Mouse (Mus musculus) thymus, adult 2 months (tissue): Measurements from ENCODE around the gene Gas7. TPM values are rescaled to one million over a fixed set of nuclear protein-coding genes. Genes with fewer than 3 reads are reported as not detected.

Experiments used
- DNase-seq: peaks from one replicate; pipeline ENCODE4 v3.0.0; 2021
- H3K27ac ChIP-seq: fragments of 200-500 bp; 2 replicates; pipeline ENCODE4 v1.5.1; 2012; ENCODE audit warnings: low read length, control low read depth; ENCODE audit not compliant: control insufficient read depth, insufficient read depth
- H3K27me3 ChIP-seq: fragments of 200-500 bp; 2 replicates; pipeline ENCODE4 v1.6.1; 2012; ENCODE audit warnings: mild to moderate bottlenecking, low read length, moderate library complexity, mixed read lengths; ENCODE audit not compliant: control insufficient read depth, insufficient read depth
- H3K36me3 ChIP-seq: fragments of 200-500 bp; 2 replicates; pipeline ENCODE4 v1.6.1; 2012; ENCODE audit warnings: mild to moderate bottlenecking, low read length, moderate library complexity; ENCODE audit not compliant: control insufficient read depth, insufficient read depth
- H3K4me1 ChIP-seq: fragments of 200-500 bp; replicated peaks from 2 replicates; pipeline ENCODE4 v1.6.1; 2012; ENCODE audit warnings: low read length; ENCODE audit not compliant: control insufficient read depth, insufficient read depth
- H3K4me3 ChIP-seq: fragments of 200-500 bp; 2 replicates; pipeline ENCODE4 v1.5.1; 2012; ENCODE audit warnings: mild to moderate bottlenecking, low read length, control low read depth, moderate library complexity; ENCODE audit not compliant: control insufficient read depth, insufficient read depth
- CTCF ChIP-seq: fragments of 200-500 bp; IDR thresholded peaks from 2 replicates; pipeline ENCODE4 v1.5.1; 2012; ENCODE audit warnings: mild to moderate bottlenecking, control low read depth, low read length, moderate library complexity, borderline replicate concordance; ENCODE audit not compliant: control insufficient read depth, poor library complexity, insufficient read depth; ENCODE audit errors: extremely low read depth
- POLR2A ChIP-seq: fragments of 200-500 bp; IDR thresholded peaks from 2 replicates; pipeline ENCODE4 v1.6.1; 2012; ENCODE audit warnings: mild to moderate bottlenecking, low read length, control low read depth, moderate library complexity; ENCODE audit not compliant: control insufficient read depth, poor library complexity, insufficient read depth; ENCODE audit errors: extremely low read depth
- WGBS: fragments of 180-500 bp; shearing (Covaris S2); methylation state at CpG from one replicate; pipeline ENCODE4 v1.1.7; 2018; 5-methylcytosine and 5-hydroxymethylcytosine counted together
- polyA plus RNA-seq: library from polyadenylated mRNA; depleted of rRNA; stranded (reverse); fragments of >200 nt; gene quantifications from 2 replicates; pipeline ENCODE4 v1.2.3, GENCODE M21; 2012

Gene Gas7
- polyA plus RNA-seq, 1 experiment: 5.0 TPM

DNA sequence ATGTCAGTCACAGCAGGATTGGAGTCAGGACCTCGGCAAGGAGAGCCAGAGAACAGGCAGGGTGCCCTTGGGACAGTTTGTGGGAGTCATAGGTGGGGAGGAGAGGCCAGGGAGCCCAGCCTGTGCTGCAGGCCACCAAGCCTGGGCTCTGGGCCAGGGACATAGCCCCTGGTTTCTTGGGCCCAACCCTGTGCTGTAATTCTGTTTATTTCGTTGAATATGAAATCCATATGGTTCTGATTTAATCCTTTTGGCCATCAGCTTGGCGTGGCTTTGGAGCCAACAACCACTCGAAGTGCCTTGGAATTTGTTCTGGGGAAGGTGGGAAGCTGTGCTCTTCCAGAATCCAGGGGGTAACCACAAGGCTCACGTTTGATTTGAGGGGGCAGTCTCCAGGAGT lies 113.6 kb downstream of the Gas7 start:
- no peaks in the 10 kb centered on the region for H3K27me3 ChIP-seq
- no peaks in the 10 kb centered on the region for H3K36me3 ChIP-seq
- WGBS: 84% methylated on average over 5 of the region's 5 CpGs

DNA sequence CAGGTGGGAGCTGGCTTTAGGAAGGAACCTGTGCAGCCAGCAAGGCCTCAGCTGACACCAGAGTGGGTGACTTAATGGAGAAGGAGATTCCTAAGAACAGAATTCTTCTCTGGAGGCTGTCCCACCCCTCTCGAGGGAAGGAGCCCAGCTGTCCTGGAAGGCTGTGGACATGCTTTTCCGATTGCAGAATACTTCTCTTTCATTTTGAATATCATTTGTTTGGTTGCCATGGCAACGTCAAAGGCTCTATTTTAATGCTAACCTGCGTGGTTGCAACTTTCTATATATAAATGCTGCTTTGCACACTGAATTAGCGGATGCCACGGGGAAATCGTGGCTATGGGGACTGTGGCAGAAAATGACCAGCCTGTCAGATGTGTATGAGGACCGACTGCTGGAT lies 115.7 kb downstream of the Gas7 start:
- Histone ChIP-seq H3K4me3 (no peak overlapping the region), H3K36me3 (no peaks in the 10 kb centered on the region), H3K4me1 (no peaks in the 10 kb centered on the region), H3K27me3 (no peaks in the 10 kb centered on the region), H3K27ac (no peak overlapping the region)
- no peak for TF ChIP-seq CTCF
- no peak for TF ChIP-seq POLR2A
- DNase-seq: no peak
- 42% methylated on average over 8 of the region's 8 CpGs for WGBS

More for the DNA sequence above, 113.6 kb downstream of the Gas7 start:
- no peaks in the 10 kb centered on the region for H3K4me1 ChIP-seq
- no peak overlapping the region for H3K27ac ChIP-seq
- TF ChIP-seq CTCF: no peak
- no peak for TF ChIP-seq POLR2A
- no peak overlapping the region for H3K4me3 ChIP-seq
- no peak for DNase-seq

DNA sequence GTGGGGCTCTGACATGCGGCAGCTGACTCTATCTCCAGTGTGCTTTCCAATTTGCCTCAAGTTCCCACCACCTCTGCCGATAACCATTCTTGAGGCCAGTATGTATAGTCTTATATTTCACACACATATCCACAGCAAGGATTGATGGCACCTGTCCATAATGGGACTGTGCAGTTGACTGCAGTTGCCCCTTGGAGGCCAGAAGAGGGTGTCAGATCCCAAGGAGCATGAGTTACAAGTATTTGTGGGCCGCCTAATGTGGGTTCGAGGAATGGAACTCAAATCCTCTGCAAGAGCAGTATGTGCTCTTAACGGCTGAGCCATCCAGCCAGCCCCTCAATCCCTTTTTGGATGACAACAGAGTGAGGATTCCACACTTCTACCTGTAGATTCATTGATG lies 119.1 kb downstream of the Gas7 start:
- no peak for TF ChIP-seq POLR2A
- TF ChIP-seq CTCF: no peak
- H3K27me3 ChIP-seq: no peaks in the 10 kb centered on the region
- no peak overlapping the region for H3K27ac ChIP-seq
- H3K36me3 ChIP-seq: no peaks in the 10 kb centered on the region
- H3K4me1 ChIP-seq: no peaks in the 10 kb centered on the region
- no peak overlapping the region for H3K4me3 ChIP-seq
- no peak for DNase-seq
- 93% methylated on average over 5 of the region's 5 CpGs for WGBS

DNA sequence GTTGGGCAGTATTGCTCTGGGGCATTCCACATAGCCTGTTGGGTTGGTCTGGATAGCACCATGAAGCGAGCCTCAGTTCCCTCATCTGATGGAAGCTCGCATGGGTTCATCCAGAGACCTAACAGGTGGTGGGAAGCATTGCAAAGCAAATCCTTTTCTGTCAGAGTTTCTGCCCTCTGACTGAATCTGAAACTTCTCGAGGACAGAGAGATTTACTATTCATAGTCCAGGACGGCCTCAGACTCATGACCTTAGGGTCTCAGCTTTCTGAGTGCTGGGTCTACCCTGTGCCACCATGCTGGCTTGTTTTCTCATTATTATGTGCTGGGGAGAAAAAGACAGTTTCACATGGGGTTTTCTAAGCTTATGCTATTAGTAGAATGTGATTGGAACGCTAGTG lies 122.2 kb downstream of the Gas7 start:
- Histone ChIP-seq H3K4me1 (peaks cover 2% of the 10 kb centered on the region; the same call in 1 of the 2 replicates), H3K27me3 (no peaks in the 10 kb centered on the region), H3K27ac (no peak overlapping the region), H3K36me3 (no peaks in the 10 kb centered on the region), H3K4me3 (no peak overlapping the region)
- no peak for DNase-seq
- TF ChIP-seq POLR2A (no peak), CTCF (no peak)
- WGBS: 78% methylated on average over 5 of the region's 5 CpGs

DNA sequence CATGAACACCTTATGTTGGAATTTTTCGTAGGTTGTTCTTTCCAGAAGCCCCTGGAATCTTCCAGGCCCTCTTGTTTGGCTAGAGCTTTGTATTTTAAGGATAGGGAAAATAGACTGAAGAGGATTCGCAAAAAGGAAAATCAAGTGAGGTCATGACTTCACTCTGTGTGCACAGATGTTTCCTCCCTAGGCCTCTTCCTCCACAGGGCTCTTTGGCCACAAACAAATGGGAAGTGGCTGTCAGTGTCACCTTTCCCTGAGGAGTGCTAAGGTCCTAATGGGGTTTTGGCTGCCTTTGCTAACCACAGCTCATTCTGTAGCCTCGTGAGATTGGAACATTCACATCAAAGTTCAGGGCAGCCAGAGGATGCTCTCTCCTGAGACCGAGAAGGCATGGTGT lies 122.8 kb downstream of the Gas7 start:
- Histone ChIP-seq H3K27me3 (no peaks in the 10 kb centered on the region), H3K4me3 (no peak overlapping the region), H3K4me1 (peaks cover 2% of the 10 kb centered on the region; the same call in 1 of the 2 replicates), H3K27ac (no peak overlapping the region), H3K36me3 (no peaks in the 10 kb centered on the region)
- WGBS: 24% methylated on average over 4 of the region's 4 CpGs
- no peak for DNase-seq
- TF ChIP-seq POLR2A (no peak), CTCF (no peak)

DNA sequence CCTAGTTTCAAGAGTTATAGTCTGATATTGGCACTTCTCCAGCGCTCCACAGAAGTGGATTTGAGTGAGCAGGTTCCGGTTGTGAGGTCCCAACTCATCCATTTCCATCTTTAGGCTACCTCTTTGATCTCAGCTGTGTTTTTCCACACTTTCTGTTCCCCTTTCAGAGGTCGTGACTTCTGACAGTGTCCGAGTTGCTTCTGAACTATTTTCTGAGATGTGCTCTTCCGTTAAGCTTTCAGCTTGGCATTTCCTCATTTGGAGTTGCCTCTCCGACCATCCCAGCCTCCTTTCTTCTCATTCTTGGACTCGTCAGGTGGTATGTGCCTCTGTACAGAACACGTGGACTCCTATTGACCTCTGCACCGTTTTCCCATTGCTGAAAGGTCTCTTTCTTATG lies 123.9 kb downstream of the Gas7 start:
- Histone ChIP-seq H3K27me3 (no peaks in the 10 kb centered on the region), H3K27ac (no peak overlapping the region), H3K4me1 (peaks cover 2% of the 10 kb centered on the region; the same call in 1 of the 2 replicates), H3K4me3 (no peak overlapping the region), H3K36me3 (no peaks in the 10 kb centered on the region)
- 68% methylated on average over 9 of the region's 9 CpGs for WGBS
- DNase-seq: no peak
- TF ChIP-seq POLR2A (no peak), CTCF (no peak)

DNA sequence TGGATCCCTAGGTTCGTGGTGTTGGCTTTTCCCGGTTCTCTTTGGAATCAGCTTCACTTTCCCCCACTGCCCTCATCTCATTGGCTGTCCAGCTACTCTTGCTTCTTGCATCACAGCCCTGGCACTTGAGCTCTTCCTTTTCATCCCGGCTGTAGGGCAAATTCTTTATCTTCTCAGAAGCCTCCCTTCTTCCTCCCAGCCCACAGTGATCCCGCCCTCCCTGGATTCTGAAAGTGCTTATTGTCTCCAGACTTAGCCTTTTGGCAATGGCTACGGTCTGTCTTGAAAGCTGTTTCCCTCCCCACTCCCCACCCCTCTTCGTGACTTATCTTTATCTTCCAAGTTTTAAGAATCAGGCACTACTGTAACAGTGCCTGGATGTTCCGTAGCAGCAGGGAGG lies 126.3 kb downstream of the Gas7 start:
- no peak overlapping the region for H3K27ac ChIP-seq
- WGBS: 93% methylated on average over 7 of the region's 7 CpGs
- no peaks in the 10 kb centered on the region for H3K36me3 ChIP-seq
- H3K27me3 ChIP-seq: no peaks in the 10 kb centered on the region
- no peak overlapping the region for H3K4me3 ChIP-seq
- TF ChIP-seq CTCF: no peak
- no peak for TF ChIP-seq POLR2A
- H3K4me1 ChIP-seq: peaks cover 2% of the 10 kb centered on the region; the same call in 1 of the 2 replicates
- DNase-seq: no peak
